Mouse (Mus musculus) heart, embryonic 13.5 days (tissue): ENCODE results near the gene Aqp6. TPM values are rescaled to one million over a fixed set of nuclear protein-coding genes. Genes with fewer than 3 reads are reported as not detected.

Experiments
- ATAC-seq: fragments of 200-750 bp; cut with Nextera tagmentation; 2 replicates; pipeline ENCODE4 v1.8.0; 2017; ENCODE audit warnings: moderate TSS enrichment; ENCODE audit not compliant: insufficient number of reproducible peaks, low FRiP score, low TSS enrichment; ENCODE audit errors: extremely low read depth
- H3K27ac ChIP-seq: fragments of 300-500 bp; sonication (generic); replicated peaks from 2 replicates; pipeline ENCODE4 v1.5.1; 2015; ENCODE audit warnings: moderate library complexity, mild to moderate bottlenecking, inconsistent platforms
- H3K27me3 ChIP-seq: fragments of 300-500 bp; sonication (generic); replicated peaks from 2 replicates; pipeline ENCODE4 v1.6.1; 2015; ENCODE audit warnings: mild to moderate bottlenecking, inconsistent platforms
- H3K36me3 ChIP-seq: fragments of 300-500 bp; sonication (generic); 2 replicates; pipeline ENCODE4 v1.6.1; 2015; ENCODE audit warnings: mild to moderate bottlenecking, inconsistent platforms
- H3K4me1 ChIP-seq: fragments of 300-500 bp; sonication (generic); 2 replicates; pipeline ENCODE4 v1.6.1; 2015; ENCODE audit warnings: inconsistent platforms
- H3K4me2 ChIP-seq: fragments of 300-500 bp; sonication (generic); 2 replicates; pipeline ENCODE4 v1.6.1; 2015; ENCODE audit warnings: inconsistent platforms, mild to moderate bottlenecking, moderate library complexity
- H3K4me3 ChIP-seq: fragments of 300-500 bp; sonication (generic); 2 replicates; pipeline ENCODE4 v1.5.1; 2015; ENCODE audit warnings: moderate library complexity, mild to moderate bottlenecking, inconsistent platforms
- H3K9ac ChIP-seq: fragments of 300-500 bp; sonication (generic); 2 replicates; pipeline ENCODE4 v1.6.1; 2015; ENCODE audit warnings: inconsistent platforms, mild to moderate bottlenecking, moderate library complexity
- H3K9me3 ChIP-seq: fragments of 300-500 bp; sonication (generic); 2 replicates; pipeline ENCODE4 v1.6.1; 2016; ENCODE audit warnings: inconsistent platforms
- WGBS: fragments of 180-500 bp; shearing (Covaris S2); methylation state at CpG from one replicate; pipeline ENCODE4 v1.1.7; 2015; ENCODE audit warnings: mixed read lengths; 5-methylcytosine and 5-hydroxymethylcytosine counted together
- polyA plus RNA-seq: library from polyadenylated mRNA; unstranded; fragments of >200 nt; fragmentation: Nextera tagmentation; extraction: Ambion mirVana; gene quantifications from 2 replicates; pipeline ENCODE4 v1.2.1, GENCODE M21; 2015

The Aqp6 gene
- polyA plus RNA-seq, 1 experiment from 2014 or later: not detected

GRCm38 (mm10) chr15:99614753-99615152 is 13.6 kb downstream of the Aqp6 start:
- ATAC-seq: no peak
- WGBS: 4% methylated on average over 12 of the region's 12 CpGs
- peaks cover 31% of the 10 kb centered on the region for H3K4me1 ChIP-seq
- peak overlapping the region; percentile 6 for H3K4me3 ChIP-seq
- H3K9me3 ChIP-seq: peaks cover 5% of the 10 kb centered on the region; the same call in 1 of the 2 replicates
- H3K27me3 ChIP-seq: peaks cover 21% of the 10 kb centered on the region
- peak overlapping the region; percentile 56 for H3K4me2 ChIP-seq
- H3K9ac ChIP-seq: 0 out of 2 replicates have a peak overlapping the region, but pooled peaks have one; percentile 15
- peaks cover 6% of the 10 kb centered on the region for H3K36me3 ChIP-seq
- H3K27ac ChIP-seq: peak overlapping the region; percentile 67

GRCm38 (mm10) chr15:99615246-99615645 is 14.0 kb downstream of the Aqp6 start:
- H3K9ac ChIP-seq: no peak overlapping the region
- H3K4me3 ChIP-seq: no peak overlapping the region
- H3K27me3 ChIP-seq: peaks cover 16% of the 10 kb centered on the region
- peak overlapping the region; percentile 67 for H3K27ac ChIP-seq
- 22% methylated on average over 9 of the region's 9 CpGs for WGBS
- ATAC-seq: no peak
- H3K4me1 ChIP-seq: peaks cover 31% of the 10 kb centered on the region
- H3K4me2 ChIP-seq: peak overlapping the region; percentile 56
- H3K36me3 ChIP-seq: peaks cover 11% of the 10 kb centered on the region
- H3K9me3 ChIP-seq: peaks cover 5% of the 10 kb centered on the region; the same call in 1 of the 2 replicates

- 86% methylated on average over 3 of the region's 3 CpGs for WGBS
Measured at GRCm38 (mm10) chr15:99618595-99618994, 17.4 kb downstream of the Aqp6 start.

GRCm38 (mm10) chr15:99619821-99620220 is 18.6 kb downstream of the Aqp6 start:
- H3K36me3 ChIP-seq: peaks cover 55% of the 10 kb centered on the region
- H3K4me3 ChIP-seq: no peak overlapping the region
- peaks cover 9% of the 10 kb centered on the region for H3K4me1 ChIP-seq
- H3K27ac ChIP-seq: no peak overlapping the region
- H3K9me3 ChIP-seq: no peaks in the 10 kb centered on the region
- 87% methylated on average over 4 of the region's 4 CpGs for WGBS
- no peak for ATAC-seq
- no peak overlapping the region for H3K9ac ChIP-seq
- H3K4me2 ChIP-seq: no peak overlapping the region
- no peaks in the 10 kb centered on the region for H3K27me3 ChIP-seq

More at GRCm38 (mm10) chr15:99618595-99618994, 17.4 kb downstream of the Aqp6 start:
- Histone ChIP-seq H3K36me3 (peaks cover 43% of the 10 kb centered on the region), H3K4me1 (peaks cover 19% of the 10 kb centered on the region), H3K27ac (no peak overlapping the region), H3K9ac (no peak overlapping the region), H3K4me3 (no peak overlapping the region), H3K9me3 (no peaks in the 10 kb centered on the region), H3K4me2 (no peak overlapping the region), H3K27me3 (peaks cover 8% of the 10 kb centered on the region)
- no peak for ATAC-seq

GRCm38 (mm10) chr15:99622063-99622462 is 20.9 kb downstream of the Aqp6 start:
- WGBS: 93% methylated on average over 11 of the region's 11 CpGs
- H3K27ac ChIP-seq: no peak overlapping the region
- no peaks in the 10 kb centered on the region for H3K4me1 ChIP-seq
- ATAC-seq: no peak
- H3K9me3 ChIP-seq: no peaks in the 10 kb centered on the region
- peaks cover 77% of the 10 kb centered on the region for H3K36me3 ChIP-seq
- no peak overlapping the region for H3K4me2 ChIP-seq
- H3K27me3 ChIP-seq: no peaks in the 10 kb centered on the region
- no peak overlapping the region for H3K4me3 ChIP-seq
- H3K9ac ChIP-seq: no peak overlapping the region

- Histone ChIP-seq H3K9me3 (peaks cover 3% of the 10 kb centered on the region; the same call in 1 of the 2 replicates), H3K4me1 (no peaks in the 10 kb centered on the region), H3K27ac (no peak overlapping the region), H3K9ac (no peak overlapping the region), H3K4me2 (no peak overlapping the region), H3K36me3 (peaks cover 99% of the 10 kb centered on the region), H3K27me3 (no peaks in the 10 kb centered on the region), H3K4me3 (no peak overlapping the region)
- no peak for ATAC-seq
Measured at GRCm38 (mm10) chr15:99631618-99632017, 30.4 kb downstream of the Aqp6 start.

- Histone ChIP-seq H3K4me1 (no peaks in the 10 kb centered on the region), H3K27ac (no peak overlapping the region), H3K9ac (no peak overlapping the region), H3K27me3 (no peaks in the 10 kb centered on the region), H3K9me3 (peaks cover 3% of the 10 kb centered on the region; the same call in 1 of the 2 replicates), H3K4me3 (no peak overlapping the region), H3K36me3 (peaks cover 99% of the 10 kb centered on the region), H3K4me2 (no peak overlapping the region)
- 88% methylated on average over 7 of the region's 7 CpGs for WGBS
- no peak for ATAC-seq
Measured at GRCm38 (mm10) chr15:99634702-99635101, 33.5 kb downstream of the Aqp6 start.

- 79% methylated on average over 12 of the region's 12 CpGs for WGBS
- peaks cover 98% of the 10 kb centered on the region for H3K36me3 ChIP-seq
- no peak for ATAC-seq
Measured at GRCm38 (mm10) chr15:99637405-99638123, 36.4 kb downstream of the Aqp6 start.

GRCm38 (mm10) chr15:99638124-99638485 is 36.9 kb downstream of the Aqp6 start:
- no peak overlapping the region for H3K9ac ChIP-seq

More at GRCm38 (mm10) chr15:99637405-99638123, 36.4 kb downstream of the Aqp6 start:
- Histone ChIP-seq H3K9me3 (no peaks in the 10 kb centered on the region), H3K27me3 (no peaks in the 10 kb centered on the region), H3K9ac (no peak overlapping the region), H3K27ac (no peak overlapping the region), H3K4me2 (no peak overlapping the region), H3K4me3 (no peak overlapping the region), H3K4me1 (peaks cover 2% of the 10 kb centered on the region; the same call in 1 of the 2 replicates)

GRCm38 (mm10) chr15:99642622-99643021 is 41.4 kb downstream of the Aqp6 start:
- 66% methylated on average over 6 of the region's 6 CpGs for WGBS
- no peak overlapping the region for H3K4me3 ChIP-seq
- H3K9ac ChIP-seq: no peak overlapping the region
- no peak overlapping the region for H3K4me2 ChIP-seq
- H3K36me3 ChIP-seq: peaks cover 51% of the 10 kb centered on the region
- peaks cover 46% of the 10 kb centered on the region for H3K4me1 ChIP-seq
- no peaks in the 10 kb centered on the region for H3K27me3 ChIP-seq
- H3K27ac ChIP-seq: no peak overlapping the region
- H3K9me3 ChIP-seq: no peaks in the 10 kb centered on the region
- ATAC-seq: no peak

More at GRCm38 (mm10) chr15:99638124-99638485, 36.9 kb downstream of the Aqp6 start:
- ATAC-seq: no peak
- Histone ChIP-seq H3K9me3 (no peaks in the 10 kb centered on the region), H3K4me3 (no peak overlapping the region), H3K4me2 (no peak overlapping the region), H3K36me3 (peaks cover 96% of the 10 kb centered on the region), H3K27me3 (no peaks in the 10 kb centered on the region), H3K4me1 (peaks cover 5% of the 10 kb centered on the region; the same call in 1 of the 2 replicates), H3K27ac (no peak overlapping the region)
- WGBS: 89% methylated on average over 5 of the region's 5 CpGs

GRCm38 (mm10) chr15:99643832-99644231 is 42.6 kb downstream of the Aqp6 start:
- H3K27ac ChIP-seq: no peak overlapping the region
- H3K9ac ChIP-seq: peak overlapping the region; percentile 29; the same call in 1 of the 2 replicates
- ATAC-seq: no peak
- no peak overlapping the region for H3K4me3 ChIP-seq
- no peaks in the 10 kb centered on the region for H3K27me3 ChIP-seq
- H3K4me1 ChIP-seq: peaks cover 58% of the 10 kb centered on the region
- H3K36me3 ChIP-seq: peaks cover 39% of the 10 kb centered on the region
- WGBS: 75% methylated on average over 10 of the region's 10 CpGs
- H3K9me3 ChIP-seq: no peaks in the 10 kb centered on the region
- no peak overlapping the region for H3K4me2 ChIP-seq

- Histone ChIP-seq H3K9me3 (no peaks in the 10 kb centered on the region), H3K27ac (no peak overlapping the region), H3K36me3 (peaks cover 30% of the 10 kb centered on the region), H3K9ac (peak overlapping the region; percentile 44; the same call in 1 of the 2 replicates), H3K27me3 (no peaks in the 10 kb centered on the region), H3K4me3 (no peak overlapping the region), H3K4me2 (no peak overlapping the region), H3K4me1 (peaks cover 67% of the 10 kb centered on the region)
- 62% methylated on average over 7 of the region's 7 CpGs for WGBS
- no peak for ATAC-seq
Measured at GRCm38 (mm10) chr15:99644776-99645175, 43.6 kb downstream of the Aqp6 start.
